Mouse (Mus musculus) bone marrow, adult 2 months (tissue): Measurements from ENCODE around the gene Hnf4a.

Experiments used
- CTCF ChIP-seq: fragments of 200-500 bp; IDR thresholded peaks from 2 replicates; pipeline ENCODE4 v1.5.1; 2011; ENCODE audit warnings: low read length, control low read depth; ENCODE audit not compliant: control insufficient read depth, insufficient read depth
- POLR2A ChIP-seq: fragments of 200-500 bp; IDR thresholded peaks from 2 replicates; pipeline ENCODE4 v1.6.1; 2011; ENCODE audit warnings: low read depth, mild to moderate bottlenecking, control low read depth, low read length, borderline replicate concordance; ENCODE audit not compliant: control insufficient read depth

- TF ChIP-seq POLR2A (peak; percentile 71; the same call in 1 of the 2 replicates), CTCF (peak; percentile 72)
Observed at GRCm38 (mm10) chr2:163602101-163602971, 95.7 kb downstream of the Hnf4a start, which contains the start of gene Ttpal.
